Mouse (Mus musculus): ENCODE data around the gene Cxadr. TPM values are rescaled to one million over a fixed set of nuclear protein-coding genes. Genes with fewer than 3 reads are reported as not detected.
A peak's percentile ranks its signal among the peaks of the same experiment; 100 is the strongest.

The Cxadr gene
- polyA plus RNA-seq, 1 experiment from 2014 or later, result 3.6 TPM

DNA sequence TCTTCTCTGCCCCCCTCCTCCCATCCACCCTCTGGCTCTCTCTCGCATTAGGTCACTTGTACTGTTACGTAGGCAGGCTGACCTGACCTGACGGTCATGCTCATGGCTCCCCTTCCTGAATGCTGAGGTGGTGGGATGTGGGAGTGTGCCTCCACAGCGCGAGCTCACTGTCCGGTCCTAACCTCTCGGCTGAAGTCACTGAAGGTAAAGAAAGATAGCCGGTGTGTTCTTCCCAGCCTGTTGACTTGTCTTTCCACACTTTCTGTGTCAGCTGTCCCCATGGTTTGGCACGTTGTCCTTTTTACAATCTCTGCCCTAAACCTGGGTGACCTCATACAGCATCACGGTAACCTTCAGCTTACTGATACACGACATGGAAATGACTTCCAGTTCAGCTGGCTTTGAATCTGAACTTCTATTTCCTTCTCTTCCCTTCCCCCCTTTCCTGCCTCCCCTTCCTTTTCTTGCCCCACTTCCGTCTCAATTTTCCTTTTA, 4.4 kb downstream of the Cxadr start:
- no peak for DNase-seq (ENCODE audit: low spot score)

DNA sequence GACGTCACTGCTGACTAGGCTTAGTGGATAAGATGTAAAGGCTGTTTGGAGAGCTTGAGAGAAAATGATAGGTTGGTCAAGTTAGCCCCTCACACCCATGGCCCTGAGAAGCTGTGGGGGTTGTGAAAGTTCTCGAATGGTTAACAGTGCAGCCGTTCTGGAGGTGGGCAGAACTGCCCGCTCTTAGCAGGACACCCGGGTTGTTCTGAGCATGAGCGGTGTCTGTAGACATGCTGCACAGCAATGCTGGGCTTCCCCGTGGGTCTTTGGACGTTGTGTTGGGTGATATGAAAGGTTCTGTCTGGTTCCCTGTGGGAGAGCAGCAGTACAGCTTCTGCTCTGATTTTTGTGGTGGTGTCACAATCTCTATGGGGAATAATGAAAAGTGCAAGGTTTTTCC, 5.3 kb downstream of the Cxadr start:
- no peak for DNase-seq (ENCODE audit: low spot score)

DNA sequence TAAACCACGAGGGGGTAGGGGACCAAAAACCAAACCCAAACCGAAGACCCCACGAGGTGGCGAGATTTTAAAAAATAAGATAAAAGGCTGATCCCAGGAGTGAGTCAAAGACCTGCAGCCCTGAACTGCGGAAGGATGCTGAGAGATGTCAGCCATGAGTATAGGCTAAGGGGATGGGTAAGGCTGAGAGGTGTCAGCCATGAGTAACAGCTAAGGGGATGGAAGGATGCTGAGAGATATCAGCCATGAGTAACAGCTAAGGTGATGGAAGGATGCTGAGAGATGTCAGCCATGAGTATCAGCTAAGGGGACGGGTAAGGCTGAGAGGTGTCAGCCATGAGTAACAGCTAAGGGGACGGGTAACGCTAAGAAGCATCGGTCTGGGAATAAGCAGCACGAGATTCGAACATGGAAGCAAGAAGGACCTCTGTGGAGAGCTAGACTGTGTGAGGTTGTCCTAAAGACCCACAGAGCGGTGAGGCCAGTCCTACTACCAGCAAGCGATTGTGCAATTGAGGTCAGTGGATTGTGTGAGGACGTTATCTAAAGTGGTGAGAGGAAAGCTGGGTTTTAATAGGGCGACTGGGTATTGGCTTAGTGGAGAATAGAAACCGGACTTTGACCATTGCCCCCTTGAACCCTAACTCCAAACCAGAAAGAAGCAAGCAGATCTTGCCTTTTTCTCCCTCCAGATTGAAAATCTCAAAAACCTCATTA, 6.3 kb downstream of the Cxadr start:
- DNase-seq (ENCODE audit: low spot score), result no peak

DNA sequence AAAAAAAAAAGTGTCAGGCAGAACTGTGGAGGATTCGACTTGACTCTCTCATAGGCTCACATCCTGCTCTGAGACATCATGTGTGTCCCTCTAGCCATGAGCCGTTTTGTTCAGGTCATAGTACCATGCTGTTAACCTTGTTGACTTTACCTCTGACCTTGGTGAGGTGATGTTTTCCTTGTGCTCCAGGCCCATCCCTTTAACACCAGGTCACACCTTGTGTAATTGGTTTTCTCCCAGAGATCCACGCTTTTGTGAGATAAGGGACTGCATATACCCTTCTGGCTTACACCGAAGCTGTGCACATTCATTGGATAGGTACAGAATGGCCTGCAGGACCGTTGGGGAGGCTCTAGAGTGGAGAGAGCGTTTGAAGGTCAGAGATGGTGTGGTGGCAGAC, 8.0 kb downstream of the Cxadr start:
- DNase-seq (ENCODE audit: low spot score), result no peak

DNA sequence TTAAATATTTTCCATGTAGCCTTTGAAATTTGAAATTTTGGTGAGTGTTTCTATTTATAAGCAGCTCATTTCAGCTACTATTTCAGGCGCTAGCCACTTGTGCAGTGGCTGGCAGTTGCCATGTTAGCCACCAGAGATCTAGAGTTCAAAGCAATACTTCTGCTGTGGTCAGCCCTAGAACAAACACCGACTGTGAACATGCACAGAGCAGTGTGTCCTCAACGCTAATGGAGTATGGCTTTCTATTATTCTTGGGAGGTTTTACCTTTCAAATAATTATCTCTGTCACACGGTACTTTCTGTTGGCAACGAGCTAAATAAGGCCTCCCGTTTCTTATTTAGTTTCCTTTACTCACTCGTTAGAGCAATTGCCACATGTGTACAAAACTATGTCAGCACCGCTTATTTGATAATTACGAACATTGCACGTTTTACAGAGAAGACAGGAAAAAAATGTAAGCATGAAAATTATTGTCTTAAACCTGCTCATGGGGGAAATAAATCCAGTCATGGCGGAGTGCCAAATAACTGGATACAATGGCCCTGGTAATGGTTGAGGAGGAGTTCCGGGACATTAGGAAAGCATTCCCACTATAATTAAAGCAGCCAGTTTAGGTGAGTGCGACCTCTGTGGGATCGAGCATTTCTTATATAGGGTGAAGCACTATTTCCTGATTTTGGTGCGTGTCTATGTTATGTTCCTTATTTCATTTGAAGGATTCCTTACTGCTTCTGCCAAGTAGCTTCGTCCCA, 12.0 kb downstream of the Cxadr start:
- DNase-seq (ENCODE audit: low spot score), result no peak

DNA sequence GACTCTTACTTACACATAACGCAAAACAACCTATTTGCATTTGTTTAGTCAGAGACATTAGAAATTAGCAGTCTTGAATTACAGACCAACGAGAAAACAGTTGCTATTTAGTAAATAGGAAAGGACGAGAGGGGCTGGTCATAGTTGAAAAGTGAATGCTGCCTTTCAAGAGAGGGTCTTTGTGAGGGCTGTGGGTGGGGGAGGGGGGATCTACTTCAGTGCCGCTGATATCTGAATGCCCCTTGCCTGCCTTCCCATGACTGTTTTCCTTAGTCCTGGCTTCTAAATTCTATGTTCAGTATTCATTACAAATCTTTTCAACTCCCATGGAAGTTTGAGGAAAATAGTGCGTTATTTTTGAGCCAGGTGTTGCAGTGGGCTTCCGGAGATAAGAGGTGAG, 12.7 kb downstream of the Cxadr start:
- DNase-seq (ENCODE audit: low spot score), result no peak

DNA sequence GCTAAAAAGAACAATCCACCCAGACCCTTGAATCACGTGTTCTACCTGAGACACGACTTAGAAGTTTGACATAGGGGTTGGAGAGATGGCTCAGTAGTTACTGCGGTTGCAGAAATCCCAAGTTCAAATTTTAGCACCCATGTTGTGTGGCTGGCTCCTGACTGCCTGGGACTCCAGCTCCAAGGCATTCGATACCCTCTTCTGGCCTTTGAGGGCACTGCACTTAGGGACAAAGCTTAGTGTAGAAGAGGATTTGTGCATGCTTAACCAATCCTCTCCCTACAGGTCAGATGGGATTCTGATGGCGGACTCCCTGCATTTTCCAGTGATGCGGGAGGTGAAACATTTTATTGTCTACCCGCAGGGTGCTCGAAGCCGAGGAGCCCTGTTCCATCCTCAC, 15.6 kb downstream of the Cxadr start:
- peak; percentile 55 for DNase-seq (ENCODE audit: low spot score)

DNA sequence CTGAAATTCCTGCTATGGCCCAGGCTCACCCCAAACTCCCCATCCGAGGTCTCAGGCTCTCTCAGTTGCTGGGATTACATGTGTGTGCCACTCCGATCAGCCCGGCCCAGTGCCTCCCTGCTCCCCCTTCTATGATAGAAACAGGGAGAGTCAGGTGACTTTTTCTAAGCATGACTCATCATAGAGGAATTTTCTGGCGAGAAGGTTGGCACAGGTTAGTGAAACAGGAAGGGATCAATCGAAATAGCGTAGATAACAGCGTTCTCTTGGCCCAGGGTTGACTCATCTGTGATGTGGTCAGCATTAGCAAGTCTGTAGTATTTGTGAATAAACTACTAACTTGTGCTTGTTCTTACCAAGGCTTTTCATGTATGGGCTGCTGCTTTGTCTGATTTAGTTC, 16.7 kb downstream of the Cxadr start:
- DNase-seq (ENCODE audit: low spot score), result no peak

DNA sequence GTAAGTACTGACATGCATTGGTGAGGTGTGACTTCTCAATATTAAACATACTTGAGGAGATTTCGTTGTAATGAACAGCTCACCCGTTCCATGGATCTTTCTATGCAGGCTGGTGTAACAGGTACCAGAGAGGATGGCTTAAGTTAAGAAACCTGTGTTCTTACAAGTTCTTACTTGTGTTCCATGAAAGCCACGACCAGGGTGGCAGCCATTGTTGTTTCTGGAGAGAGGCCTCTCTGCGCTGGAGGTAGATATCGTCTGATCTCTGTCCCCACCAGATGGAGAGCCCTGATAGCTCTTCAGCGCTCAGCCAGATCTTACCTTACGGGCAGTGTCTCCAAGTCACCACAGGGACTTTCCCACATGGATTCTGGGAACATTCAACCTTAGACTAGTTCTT, 18.4 kb downstream of the Cxadr start:
- no peak for DNase-seq (ENCODE audit: low spot score)

DNA sequence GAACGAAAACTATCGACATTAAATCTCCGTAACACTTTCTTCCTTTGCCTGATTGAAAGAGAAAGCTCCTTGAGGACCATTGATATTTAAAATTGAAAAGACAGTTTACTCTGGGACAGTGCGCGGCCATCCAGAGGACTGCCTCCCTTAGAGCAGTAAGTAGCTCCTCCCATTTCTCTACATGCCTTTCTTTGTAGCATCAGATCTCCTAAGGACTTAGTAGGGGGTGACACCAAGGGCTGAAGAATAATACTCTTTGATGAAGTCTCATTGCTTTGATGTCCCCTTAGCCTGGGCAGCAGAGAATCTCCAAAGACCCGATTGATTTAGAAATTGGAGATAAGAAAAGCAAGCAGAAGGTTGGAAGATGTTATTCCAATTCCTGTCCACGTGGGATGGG, 20.3 kb downstream of the Cxadr start:
- no peak for DNase-seq (ENCODE audit: low spot score)

DNA sequence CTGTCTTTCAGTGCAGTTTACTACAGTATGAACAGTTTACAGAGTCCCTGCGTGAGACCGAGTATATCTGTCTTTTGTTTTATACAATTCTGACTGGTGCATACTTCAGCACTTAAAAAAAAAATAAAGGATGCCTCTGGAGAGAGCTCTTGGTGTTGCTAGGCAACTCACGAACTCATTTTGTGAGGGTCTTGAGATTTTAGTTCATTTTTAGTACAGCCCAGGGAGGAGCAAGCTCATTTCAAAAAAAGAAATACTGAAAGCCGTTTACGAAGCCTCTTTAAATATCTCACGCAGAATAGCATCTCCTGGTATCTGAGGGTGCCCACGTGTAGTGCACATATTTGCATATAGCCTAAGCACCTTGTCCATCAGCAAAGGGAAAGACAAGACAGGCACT, 20.9 kb downstream of the Cxadr start:
- no peak for DNase-seq (ENCODE audit: low spot score)

DNA sequence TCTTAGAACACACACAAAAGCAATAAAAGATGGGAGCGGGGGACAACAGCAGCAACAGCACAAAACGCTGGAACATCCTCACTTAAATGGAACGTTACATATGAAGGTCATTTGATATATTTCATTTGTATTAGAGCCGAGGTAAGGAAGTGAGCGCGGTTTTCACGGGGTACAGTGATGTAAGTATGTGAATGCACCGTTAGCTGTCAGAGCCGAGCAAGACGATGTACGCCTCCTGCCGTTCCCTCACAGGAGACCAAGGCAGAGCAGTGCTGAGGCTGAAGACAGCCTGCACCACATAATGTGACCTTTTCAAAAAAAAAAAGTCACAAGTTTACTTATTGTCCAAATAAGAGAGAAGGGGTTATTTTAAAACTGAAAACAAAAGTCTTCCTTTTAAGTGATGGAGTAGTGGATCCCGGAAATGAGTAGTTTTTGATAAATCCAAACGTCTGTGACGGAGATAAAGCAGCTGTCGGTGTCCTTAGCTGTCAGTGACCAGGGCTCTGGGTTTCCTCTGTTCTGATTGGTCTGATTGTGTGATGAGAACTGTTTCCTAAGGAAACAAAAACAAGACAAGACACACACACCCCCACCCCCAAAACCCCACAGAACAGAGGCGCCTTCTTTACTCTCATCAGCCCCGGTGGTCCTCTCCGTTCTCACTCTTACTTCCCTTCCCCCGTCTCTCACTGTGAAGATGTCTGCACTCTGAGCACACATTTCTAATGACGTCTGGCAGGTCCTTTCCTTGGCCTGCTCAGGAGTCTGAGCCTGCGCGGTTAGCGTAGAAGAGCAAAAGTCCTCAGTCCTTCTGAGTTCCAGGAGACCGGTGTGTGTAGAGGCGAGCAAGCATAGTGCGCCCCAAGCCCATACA, 24.9 kb downstream of the Cxadr start:
- DNase-seq (ENCODE audit: low spot score), result no peak

DNA sequence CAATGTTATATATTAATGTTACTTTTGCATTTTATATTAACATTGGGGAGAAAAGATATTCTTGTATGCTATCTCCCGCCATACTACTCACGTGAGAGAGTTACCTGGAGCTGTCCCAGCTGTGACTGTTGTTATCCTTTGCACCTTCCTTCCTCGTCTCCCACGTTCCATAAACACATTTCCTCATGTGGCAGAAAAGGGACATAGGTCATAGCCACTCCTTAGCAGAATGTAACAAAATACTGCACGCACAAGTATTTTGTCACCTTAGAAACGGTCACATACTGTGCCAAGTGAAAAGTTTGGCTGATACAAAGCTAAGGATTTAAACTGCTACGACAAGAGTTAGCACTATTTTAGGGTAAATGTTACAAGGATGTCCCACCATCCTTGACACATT, 26.3 kb downstream of the Cxadr start:
- no peak for DNase-seq (ENCODE audit: low spot score)

DNA sequence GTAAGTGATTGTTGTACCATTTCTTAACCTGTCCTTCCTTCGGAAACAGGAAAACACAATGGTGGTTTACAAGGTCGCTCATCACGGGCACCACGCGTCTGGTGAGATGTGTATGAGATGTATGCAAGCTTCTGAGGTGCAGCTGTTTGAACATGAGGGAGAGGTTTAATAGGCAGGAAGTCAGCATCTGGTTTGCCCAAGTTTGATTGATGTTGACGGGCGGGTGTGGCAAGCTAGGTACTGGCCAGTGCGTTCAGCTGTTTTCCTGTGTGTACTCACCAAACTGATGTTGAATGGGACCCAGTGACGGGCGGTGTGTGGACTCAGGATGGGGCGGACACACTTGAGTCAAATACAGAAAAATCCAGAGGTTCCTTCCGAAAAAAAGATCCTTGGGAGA, 26.7 kb downstream of the Cxadr start:
- DNase-seq (ENCODE audit: low spot score), result no peak

DNA sequence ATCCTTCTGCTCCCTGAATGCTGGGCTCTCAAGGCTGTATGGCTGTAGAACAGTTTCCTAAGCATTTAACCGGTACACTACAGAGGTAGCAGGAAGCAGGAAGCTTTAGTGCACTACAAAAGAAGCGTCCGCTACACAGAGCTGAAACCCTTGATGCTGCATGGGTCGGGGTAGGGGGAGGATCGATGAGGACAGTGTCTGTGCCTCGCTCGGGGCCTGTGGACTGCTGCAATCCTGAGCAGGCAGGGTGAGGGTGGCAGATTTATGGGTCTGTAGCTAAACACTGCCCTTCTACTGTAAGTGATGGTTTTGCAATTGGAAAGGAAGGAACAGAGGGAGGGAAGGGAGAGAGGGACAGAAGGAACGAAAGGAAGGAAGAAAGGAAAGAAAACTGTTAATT, 35.9 kb downstream of the Cxadr start:
- peak; percentile 34 for DNase-seq (ENCODE audit: low spot score)

DNA sequence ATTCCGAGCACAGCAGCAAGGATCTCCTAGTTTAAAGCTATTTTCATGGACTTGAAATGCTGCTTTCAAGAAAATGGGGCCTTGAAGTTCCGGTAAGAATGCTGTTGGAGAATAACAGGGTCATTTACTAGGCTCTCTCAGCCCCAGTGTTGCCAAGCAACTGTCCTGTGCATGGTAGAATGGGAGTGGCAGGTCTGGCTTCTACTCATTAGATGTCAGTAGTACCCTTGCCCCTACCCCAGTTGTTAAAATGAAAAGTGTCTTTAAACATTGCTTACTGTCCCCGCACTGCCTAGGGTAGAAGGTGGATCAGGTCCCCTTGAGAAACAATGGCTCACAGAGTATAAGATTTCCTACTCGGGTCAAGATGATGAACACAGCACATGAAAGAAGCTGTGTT, 40.1 kb downstream of the Cxadr start:
- no peak for DNase-seq (ENCODE audit: low spot score)

DNA sequence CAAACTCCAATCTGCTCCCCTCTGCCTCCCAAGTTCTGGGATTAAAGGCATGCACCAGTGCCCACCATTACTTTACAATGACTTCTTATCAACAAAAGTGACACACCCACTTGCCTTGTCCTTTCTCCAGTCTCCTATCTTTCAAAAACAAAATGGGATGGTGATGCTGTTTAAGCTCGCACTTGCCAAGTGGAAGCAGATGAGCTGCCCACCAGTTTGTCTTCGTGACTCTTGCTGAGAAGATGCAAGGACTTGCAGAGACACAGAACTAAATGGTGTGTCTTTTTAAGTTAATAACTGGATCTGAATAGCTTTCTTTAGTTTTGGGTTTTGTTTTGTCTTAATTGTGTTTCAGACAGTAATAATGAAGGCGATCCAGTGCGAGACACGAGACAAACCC, 41.5 kb downstream of the Cxadr start:
- DNase-seq (ENCODE audit: low spot score), result no peak

DNA sequence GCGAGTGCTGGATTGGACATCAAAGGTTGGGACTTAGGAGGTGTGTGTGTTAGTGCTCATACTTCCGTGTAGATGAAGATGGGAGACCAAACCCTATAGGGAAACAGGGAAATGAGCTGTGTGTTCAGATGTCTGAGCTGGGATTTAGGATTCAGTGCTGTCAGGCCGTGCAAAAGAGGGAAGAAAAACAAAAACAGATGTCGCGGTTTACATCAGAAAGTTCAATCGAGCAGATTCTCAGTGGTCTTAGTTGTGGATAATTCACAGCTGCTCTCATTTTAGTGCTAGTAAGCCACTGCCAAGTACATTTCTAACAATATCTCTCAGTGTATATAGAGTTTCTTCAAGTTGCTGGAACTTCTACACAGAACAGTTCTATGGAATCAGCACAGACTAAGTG, 42.5 kb downstream of the Cxadr start:
- DNase-seq (ENCODE audit: low spot score), result no peak

DNA sequence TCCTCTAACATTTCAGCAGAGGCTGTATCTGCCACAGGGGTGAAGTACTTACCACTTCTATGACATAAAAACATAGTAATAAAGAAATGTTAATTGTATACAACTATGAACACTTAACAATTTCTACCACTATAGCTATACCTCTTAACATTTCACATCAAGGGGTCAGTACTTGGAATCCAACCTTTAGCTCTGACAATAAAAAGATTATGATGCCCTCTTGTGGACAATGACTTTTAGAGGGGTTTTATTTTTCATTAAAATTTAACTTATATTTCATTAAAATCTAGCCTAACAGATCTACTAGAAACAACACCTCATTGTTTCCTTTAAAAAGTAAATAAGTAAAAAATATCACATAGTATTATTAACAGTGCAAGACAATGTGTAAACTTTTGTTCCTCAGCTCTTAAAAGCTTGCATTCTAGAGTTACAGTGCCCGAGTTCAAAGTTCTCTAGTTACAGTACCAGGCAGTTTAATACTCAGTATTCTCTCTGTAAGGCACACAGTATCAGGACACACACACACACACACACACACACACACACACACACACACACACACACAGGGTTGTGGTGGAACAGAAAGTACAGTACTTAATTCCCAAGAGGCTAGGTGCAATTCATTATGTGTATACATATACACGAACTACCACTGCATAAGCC, 45.5 kb downstream of the Cxadr start:
- no peak for DNase-seq (ENCODE audit: low spot score)

DNA sequence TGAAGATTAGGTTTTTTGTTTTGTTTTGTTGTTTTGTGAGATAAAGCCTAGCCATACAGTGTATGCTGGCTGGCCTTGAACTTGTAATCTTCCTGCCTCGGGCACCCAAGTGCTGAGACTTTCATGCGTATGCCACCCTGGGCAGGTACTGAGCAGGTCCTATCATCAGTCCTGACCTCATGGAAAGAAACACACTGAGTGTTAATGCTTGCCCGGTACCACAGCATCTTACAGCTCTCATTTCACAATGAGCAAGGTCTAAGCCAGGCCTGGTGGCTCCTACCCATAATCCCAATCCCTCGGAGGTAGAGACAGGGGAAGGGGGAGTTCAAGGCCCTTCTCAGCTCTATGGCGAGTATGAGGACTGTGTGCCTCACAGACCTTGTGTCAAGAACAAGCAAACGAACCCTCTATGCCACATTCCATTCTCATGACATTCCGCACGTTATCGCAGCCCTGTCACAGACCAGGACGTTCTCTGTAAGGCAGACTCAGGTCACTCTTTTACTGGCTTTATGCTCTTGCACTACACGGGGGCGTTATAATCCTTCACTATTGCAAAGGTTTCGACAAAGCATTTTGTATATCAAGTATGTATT, 46.1 kb downstream of the Cxadr start:
- no peak for DNase-seq (ENCODE audit: low spot score)

DNA sequence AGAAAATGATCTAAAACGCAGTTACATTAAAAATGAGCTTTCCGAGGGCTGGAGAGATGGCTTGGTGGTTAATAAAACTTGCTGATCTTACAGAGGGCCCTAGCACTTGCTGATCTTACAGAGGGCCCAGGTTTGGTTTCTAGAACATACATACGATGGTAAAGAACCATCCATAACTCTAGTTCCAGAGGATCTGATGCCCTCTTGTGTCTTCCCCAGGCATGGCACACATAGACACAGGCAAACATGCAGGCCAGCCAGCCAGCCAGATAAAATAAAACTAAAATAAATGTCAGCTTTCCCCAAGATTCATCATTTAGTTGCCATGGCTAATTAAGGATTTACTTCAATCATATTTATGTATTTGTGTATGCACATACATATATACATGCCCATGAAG, 56.5 kb downstream of the Cxadr start:
- peak; percentile 31 for DNase-seq (ENCODE audit: low spot score)

All from thymus, postnatal 0 days (tissue).